Mouse (Mus musculus) kidney, postnatal 25 days (tissue): ENCODE results near the gene Mex3a.

Source experiments
- DNase-seq, 2 experiments: peaks; one replicate each; pipeline ENCODE4 v3.0.0; 2021; ENCODE audit warnings: mixed read lengths in 2 of 2

Mex3a gene

DNA sequence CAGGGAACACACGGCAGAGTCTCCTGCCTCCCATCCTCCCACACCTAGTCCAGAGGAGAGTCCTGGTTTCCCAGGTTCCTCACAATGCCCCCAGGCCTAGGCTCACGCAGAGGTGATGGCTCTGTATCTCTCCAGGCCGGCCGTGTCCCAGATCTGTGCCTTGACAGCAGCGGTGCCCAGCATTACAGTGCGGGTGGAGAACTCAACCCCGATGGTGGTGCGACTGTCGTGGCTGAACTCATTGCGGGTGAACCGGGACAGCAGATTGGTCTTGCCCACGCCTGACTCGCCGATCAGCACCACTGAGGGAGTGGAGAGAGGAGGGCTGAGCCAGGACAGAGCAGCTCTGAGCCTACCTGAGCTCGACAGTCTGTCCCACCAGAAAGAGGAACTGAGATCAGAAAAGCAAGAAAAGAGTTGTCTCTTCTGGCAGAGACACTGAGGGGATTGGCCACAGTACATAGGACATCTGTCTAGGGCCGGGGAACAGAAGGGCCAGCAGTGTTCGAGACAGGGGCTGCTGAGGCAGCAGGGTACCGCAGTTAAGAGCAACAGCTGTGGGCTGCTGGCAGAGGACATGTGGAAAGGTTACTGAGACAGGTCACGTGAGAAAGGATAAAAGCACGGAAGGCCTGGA, 12.9 kb downstream of the Mex3a start:
- peak in 1 of 2 experiments; percentile 36 for DNase-seq

DNA sequence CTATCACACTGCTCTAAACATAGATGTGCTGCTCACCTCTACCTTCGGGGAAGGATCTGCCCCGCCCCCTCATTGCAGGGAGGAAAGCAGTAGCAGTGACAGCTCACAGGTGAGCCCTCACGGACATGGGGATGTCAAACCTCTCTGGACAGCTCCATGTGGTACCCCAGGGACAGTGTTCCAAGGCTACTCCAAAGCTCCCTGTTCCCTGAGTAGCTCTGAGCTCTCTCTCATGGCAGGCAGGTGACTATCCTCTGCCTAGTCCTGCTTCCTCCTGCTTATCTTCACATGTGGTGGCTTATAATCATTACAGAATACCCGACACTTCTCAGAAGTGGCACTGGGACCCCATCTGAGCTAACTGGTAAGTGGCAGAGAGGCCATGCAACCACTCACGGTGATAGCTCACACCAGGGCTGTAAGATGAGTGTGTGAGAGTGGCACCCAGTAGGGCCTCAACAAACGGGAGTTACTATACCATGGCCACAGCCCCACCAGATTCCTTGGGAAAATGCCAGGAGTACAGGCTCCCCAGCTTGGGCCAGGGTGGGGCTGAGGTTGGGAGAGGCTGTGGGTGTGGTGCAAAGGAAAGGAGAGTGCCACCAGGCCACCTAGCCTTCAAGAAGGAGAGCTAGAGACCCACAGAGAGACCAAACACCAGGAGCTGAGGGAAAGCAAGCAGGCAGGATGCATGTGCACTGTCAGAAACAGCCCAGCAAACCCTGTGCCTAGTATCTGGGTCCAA, 14.7 kb downstream of the Mex3a start:
- peak in 1 of 2 experiments; percentile 35 for DNase-seq

DNA sequence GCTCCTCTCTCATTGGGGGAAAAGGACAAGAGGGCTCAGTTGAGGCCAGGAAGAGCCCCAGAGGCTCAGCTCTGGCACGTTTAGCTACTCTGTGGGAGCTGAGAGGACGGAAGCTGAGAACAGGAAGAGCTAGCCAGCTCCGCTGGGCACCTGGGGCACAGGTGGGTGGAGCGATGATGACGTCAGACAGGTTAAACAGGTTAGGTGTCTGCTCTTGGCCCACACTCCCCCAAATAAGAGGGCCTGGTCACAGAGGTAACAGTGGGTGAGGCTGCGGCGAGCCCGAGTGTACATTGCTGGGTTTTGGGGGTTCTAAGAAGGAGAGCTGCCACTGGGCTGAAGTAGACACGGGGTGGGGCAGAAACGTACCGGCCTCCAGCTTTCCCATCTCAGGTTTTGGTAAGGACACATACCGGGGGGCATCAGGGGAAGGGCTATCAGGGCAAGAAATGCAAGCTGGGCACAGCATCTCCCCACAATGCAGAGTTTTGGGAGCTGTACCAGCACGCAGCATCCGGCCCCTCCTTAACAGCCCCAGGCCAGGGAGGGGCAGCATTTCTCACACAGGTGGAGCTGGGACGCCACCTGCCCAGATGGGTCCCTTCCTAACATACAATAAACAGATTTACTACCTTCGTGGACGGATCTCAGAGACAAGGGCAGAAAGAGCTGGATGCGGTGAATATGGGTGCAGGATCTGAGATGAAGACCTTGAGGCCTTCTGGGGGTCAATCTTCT, 16.2 kb downstream of the Mex3a start, which contains the start of gene Rab25:
Gene Rab25 (minus strand): TSS at position 121 of the 738 bp plus-strand sequence.
- DNase-seq = peak; percentile 69 to 86

DNA sequence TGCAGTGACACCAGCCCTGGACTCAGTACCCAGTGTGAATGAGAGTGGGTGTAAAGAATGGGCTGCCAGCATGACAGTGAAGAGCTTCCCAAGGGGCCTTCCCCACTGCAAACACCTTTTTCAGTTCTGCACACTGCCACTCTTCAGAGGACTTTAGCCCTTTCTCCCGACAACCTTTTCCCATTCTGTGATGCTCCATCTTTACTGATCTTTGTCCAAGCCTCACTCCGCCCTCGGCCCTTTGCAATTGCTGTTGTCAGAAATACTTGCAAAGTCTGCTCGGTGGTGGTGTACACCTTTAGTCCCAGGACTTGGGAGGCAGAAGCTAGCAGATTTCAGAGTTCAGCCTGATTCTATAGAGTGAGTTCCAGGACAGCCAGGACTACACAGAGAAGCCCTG, 19.4 kb downstream of the Mex3a start:
- DNase-seq = peak; percentile 36 to 45

DNA sequence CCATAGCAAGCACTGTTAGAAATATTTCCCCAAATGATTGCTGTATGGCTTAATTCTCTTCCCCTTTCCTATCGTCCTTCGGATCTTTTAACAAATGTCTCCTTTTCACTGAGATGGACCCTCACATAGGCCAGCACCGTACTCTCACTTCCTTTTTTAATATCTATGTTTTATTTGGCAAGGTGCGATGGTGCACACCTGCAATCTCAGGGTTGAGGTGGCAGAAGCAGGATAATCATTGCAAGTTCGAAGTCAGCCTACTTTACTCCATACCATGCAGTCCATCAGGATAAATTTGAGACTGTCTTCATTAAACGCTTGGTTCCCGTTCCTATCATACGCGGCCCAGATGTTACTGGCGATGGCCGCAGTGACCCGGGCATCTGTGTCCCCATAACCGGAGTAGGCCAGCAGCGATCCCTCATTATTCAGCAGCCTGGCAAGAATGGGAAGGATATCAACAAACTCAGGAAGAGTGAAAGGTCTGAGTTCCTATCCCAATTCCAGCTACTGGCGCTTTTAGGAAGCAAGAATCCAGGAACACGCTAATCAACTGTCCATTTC, 20.0 kb downstream of the Mex3a start:
- no peak for DNase-seq

DNA sequence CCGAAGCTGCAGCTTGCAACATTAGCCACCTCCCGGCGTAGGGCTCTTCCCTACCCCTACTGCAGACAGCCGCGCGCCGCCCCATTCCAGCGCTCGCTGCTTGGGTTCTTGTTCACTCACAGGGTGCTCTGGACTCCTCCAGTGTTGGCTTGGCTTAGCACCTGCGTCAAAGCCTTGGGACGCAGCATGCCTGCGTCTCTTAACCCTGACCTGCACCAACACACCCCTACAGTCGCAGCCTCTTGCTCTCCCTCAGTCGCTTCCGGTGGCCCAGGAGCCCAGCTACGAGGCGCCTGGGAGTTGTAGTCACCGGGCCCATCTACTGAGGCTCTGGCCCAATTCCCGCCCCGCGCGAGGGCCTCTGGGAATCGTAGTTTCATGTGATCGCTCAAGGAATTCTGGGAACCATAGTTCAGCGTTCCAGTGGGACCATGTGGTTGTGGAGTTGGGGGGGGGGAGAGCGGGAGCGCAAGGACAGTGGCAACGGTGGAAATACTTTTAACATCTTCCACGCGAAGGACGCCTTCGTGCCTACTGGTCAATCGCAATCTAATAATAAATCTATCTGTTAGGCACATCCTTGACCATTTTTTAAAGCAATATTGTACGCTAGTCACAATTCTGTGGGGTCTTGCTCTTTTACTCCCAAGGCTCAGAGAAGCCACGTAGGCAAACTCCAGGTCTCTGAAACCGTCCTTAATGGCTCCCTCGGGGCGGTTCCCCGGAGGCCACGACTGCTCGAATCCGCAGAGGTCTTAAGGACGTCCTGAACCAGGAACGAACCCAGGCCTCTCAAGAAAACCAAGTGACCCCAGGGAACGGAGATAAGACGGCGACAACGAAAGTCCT, 20.7 kb downstream of the Mex3a start, which contains the start of gene Lamtor2:
Gene Lamtor2 (minus strand): TSS at position 399 of the 849 bp plus-strand sequence.
- DNase-seq = peak; percentile 98 to 99

DNA sequence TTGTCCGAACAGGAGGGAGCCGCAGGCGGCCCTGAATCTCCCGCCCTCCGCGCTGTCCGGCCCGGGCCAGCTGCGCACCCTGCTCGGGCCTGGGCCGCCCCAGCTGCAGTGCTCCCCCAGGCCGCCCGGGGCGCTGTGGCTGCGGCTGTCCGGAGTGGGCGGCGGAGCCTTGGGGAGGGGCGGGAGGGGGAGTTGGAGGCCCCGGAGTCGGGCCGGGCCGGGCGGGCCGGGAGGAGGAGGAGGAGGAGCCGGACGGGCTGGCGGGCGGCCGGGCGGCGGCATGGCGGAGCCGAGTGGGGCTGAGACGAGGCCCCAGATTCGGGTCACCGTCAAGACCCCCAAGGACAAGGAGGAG, 21.3 kb downstream of the Mex3a start, which contains the start of gene Ubqln4:
Gene Ubqln4 (plus strand): TSS at position 234 of the 355 bp plus-strand sequence.
- peak; percentile 89 to 94 for DNase-seq

DNA sequence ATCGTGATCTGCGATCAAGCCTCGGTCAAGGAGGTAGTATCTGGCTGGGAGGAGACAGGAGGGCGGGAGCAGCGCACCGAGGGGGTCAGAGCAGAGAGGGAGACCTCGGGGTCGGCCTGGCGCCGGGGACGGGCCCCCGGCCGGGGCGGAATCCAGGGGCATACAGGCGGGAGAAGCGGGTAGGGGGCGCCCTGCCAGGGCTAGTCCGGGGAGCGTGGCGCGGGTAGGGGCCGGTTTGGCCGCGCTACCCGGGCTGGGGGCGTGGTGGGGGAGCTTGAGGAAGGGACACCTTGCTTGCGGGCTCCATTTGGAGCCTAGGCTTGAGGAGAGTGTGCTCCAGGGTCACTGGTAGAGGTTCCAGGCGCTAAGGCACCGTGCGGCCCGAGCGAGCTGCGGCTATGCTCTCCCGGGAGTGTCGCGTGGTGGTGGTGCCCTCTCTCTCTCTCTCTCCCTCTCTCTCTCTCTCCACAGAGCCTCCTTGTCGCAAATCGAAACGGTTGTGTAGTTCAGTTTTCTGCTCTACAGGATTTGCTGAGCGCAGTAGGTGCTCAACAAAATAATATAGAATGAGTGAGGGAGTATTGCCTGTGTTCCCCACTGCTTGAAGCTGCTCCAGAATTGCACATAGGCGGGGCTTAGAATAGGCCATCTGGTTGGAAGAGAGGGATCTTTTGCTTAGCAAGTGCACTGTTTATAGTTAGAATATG, 21.8 kb downstream of the Mex3a start:
- DNase-seq = peak; percentile 39 to 52

DNA sequence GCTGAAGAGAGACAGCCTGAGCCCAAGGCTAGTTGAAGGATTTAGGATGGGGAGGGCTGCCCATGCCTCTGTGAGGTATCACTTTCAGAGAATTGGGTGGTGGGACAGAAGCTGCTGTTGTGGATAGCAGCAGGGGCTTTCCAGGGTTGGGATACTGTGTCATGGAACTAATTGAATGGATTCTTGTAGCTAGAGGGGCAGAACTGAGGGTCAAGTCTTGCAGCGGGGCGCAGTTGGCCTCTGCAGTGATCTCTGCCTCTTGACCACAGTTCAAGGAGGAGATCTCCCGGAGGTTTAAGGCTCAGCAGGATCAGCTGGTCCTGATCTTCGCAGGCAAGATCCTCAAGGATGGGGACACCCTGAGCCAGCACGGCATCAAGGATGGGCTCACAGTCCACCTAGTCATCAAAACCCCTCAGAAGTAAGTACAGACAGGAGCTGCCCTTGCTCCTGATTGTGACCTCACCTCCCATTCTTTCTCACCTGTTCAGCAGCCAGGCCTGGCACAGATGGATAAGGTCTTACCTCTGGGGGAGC, 22.9 kb downstream of the Mex3a start:
- no peak for DNase-seq

DNA sequence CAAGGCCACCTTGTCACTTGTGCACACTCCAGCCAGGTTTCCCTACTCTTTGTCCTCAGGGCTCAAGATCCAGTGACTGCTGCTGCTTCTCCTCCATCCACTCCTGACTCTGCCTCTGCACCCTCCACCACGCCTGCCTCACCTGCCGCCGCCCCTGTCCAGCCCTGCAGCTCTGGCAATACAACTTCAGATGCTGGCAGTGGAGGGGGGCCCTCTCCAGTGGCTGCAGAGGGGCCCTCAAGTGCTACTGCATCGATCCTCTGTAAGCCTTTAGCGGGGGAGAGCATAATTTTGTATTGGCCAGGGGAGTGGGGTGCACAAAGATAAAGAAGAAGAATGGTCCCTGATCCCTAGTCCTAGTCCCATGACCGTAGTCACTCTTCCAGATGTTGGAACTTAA, 23.5 kb downstream of the Mex3a start:
- DNase-seq = no peak

DNA sequence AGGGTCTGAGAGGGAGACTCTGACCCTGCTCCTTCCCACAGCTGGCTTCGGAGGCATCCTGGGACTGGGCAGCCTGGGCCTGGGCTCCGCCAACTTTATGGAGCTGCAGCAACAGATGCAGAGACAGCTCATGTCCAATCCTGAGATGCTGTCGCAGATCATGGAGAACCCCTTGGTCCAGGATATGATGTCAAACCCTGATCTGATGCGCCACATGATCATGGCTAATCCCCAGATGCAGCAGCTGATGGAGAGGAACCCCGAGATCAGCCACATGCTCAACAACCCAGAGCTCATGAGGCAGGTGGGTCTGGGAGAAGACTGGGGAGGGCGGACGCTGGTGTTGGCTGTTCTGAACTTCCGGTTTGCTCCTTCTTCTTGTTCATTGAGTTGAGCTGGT, 24.4 kb downstream of the Mex3a start:
- no peak for DNase-seq

DNA sequence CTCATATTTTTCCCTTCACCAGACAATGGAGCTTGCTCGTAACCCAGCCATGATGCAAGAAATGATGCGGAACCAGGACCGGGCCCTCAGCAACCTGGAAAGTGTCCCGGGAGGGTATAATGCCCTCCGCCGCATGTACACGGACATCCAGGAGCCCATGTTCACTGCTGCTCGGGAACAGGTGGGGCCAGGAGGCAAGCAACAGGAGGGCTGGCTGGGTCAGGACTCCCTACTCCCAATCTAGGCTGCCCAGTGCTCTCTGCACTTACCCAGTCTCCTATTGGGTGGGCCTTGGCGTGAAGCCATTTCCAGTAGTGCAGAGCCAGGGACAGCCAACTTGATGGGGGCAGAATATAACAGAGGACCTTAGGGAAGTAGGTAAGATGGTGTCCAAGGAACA, 27.4 kb downstream of the Mex3a start:
- DNase-seq = no peak

DNA sequence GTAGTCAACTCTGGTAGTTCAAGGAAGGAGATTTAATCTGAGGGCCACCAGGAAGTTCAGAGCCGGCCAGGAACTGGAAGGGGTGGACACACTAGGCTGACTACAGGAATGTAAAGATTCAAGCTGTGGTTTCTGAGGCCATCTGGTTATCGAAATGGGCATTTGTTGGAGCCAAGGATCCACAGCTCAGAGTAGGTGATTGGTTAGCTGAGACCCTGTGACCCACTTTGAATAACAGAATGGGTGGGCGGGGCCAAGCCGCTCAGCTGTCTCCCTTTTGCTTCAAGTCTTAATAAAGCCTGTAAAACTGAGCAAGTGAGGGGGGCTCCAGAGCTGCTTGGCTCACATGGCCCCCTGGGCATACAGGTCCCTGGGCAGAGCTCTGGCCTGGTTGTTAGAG, 29.8 kb downstream of the Mex3a start:
- DNase-seq = peak; percentile 65 to 67

DNA sequence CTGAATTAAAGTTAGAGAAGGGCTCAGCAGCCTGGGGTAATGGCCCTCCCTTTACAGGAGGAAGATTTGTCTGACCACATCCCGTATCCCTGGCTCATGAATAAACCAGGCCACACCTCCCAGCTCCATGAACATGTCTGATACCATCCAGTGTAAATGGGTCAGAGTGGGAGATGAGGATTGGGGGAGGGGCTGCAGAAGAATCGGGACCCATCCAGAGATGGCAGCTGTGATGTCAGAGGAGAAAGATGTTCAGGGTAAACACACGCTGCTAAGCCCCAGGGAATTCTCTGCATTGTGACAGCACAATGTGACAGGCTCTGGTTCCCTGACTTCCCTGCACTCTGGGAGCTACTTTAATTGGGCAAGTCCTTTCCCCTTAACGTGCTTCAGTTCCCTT, 31.2 kb downstream of the Mex3a start:
- DNase-seq = no peak

DNA sequence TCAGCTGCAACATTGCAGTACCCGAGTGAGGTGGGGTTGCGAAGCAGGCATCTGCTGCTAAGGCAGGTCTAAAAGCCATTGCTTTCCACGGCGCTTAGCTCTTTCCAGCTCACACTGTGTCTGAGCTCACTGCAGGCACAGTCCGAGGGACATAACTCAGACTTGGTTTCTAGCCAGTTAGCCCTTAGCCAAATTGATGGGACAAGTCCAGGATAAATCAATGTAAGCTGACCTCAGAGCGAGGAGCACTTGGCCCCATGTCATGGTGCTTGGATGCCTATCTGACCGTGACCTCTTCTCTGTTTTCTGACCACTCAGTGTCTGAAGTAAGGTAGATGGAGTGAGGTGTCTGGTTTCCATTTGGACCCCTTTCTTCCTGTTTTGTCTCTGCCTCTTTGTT, 31.8 kb downstream of the Mex3a start:
- no peak for DNase-seq

DNA sequence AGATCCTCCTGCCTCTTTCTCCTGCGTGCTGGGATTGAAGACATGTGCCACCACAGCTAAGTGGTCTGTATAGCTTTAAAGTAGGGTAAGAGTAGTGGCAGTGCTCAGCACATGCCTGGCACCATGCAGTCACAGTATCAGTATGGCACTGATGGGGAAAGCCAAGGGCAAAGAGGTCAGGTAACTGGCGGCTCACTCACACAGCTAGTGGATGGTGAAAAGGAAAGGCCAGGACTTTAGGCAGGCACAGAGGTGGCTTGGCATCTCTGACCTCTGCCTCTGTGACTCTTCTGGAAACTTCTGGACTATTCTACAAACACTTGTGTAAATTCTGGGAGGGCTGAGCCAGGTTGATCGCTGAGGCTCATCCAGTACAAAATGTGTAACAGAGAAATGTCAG, 33.9 kb downstream of the Mex3a start:
- no peak for DNase-seq

DNA sequence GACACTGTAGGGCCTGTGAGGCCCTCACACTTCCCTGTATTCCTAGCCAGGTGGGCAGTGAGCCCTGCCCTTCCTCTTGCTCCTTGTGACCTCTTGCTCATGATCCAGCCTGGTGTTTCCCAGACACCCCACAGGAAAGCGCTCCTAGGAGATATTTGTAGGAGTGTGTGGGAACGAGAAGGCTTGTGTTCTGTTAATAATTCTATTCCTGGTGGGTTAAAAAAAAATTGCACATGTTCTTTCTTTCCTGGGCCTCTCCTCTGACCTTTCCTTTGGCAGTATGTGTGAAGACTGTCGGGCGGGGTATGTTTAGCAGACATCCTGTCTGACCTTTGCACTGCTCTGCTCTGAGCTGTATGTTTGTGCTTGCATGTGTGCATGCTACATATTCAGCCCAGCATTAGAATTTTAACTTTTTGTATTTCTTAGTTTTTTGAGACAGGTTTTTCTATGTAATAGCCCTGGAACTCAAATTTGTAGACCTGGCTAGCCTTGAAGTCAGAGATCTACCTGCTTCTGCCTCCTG, 34.4 kb downstream of the Mex3a start:
- DNase-seq = no peak

DNA sequence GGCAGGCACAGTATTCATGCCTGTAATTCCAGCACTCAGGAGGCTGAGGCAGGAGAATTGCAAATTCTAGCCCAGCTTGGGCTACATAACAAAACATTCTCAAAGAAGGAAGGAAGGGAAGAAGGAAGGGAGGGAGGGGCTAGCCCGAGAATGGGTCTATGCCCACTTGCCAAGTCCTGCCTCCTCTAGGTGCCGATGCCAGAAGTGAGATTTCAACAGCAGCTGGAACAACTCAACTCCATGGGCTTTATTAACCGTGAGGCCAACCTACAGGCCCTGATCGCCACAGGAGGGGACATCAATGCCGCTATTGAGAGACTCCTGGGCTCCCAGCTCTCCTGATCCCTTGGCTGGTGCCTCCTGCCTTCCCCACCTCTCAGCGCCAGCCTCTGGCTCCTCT, 35.7 kb downstream of the Mex3a start:
- no peak for DNase-seq

DNA sequence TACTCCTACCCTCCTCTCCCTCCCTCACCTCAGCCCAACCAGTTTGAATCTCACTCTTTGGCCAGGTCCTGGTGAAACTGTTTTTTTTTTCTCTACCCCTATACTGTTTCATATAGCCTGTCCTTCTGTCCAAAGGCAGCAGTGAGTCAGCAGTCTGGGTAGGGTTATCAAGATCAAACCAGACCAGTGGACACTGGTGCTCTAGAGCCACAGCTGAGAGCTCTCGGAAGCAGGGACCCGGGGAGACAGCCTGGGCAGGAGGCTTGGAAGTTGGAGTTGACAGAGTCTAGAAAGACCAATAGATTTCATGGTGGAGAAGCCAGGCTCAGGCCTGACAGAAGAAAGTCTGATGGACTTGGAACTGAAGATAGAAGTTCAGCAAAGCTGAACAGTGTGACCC, 36.4 kb downstream of the Mex3a start:
- DNase-seq = no peak

DNA sequence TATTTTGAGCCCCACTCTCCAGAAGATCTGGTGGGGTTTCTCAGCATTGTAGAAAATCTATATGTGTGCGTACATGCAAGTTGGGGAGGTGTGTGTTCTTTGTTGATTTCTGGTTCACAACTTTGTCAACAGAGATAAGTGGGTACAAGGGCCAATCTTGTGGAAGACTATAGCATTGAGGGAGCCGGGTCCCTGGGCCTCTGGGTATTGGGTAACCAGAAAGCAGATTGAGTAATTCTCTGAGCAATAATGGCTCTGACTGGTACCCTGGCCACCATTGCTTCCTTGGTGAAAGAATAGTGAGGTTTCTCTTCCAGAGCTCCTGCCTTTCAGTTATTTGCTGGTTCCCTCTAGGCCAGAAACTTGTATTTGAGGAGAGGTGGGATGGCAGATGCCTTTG, 36.9 kb downstream of the Mex3a start:
- no peak for DNase-seq

DNA sequence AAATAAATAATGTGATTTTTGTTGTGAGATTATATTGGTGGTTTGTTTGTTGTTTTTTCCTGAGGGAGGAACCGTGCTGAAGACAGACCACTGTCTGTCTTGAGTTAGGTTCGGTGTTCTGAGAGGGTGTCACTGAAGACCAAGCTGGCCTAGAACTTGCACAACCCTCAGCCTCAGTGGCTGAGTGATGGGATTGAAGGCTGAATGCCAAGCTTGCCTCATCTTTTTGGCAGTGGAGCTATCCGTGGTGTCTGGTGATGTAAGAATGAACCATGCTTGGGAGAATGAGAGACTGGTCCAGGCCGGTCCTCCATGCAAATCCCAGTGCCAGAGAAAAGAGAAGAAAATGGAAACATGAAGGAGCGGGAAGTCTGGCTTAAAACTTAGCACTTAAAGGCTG, 37.5 kb downstream of the Mex3a start:
- no peak for DNase-seq
